Mouse (Mus musculus): ENCODE measurements around the gene Shroom3. TPM values are rescaled to one million over a fixed set of nuclear protein-coding genes. Genes with fewer than 3 reads are reported as not detected.

Gene Shroom3
- total and polyA plus RNA-seq, 3 experiments = not detected

DNA sequence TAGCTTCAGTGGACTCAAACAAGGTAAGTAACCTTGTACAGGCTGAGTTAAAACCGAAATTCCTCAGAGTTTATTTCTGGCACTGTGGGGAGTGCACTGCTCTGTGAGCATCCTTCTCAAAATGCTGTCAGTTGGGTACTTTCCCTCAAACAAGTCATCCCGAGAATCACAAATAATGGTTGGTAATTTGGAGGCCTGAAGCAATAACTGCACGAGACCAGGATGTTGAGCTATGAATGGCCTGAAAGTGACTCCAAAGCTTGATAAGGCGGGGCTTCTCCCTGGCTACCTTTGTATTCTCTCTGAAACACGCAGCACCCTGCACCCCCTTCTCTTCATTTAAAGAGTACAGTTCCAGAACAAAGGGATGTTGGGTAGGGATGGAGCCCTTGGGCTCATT lies 261.6 kb downstream of the Shroom3 start:
- Histone ChIP-seq H3K79me2 (ENCODE audit: control insufficient read depth, insufficient read depth, low read length, poor library complexity) (no peaks in the 10 kb centered on the region), H3K9me3 (replicated peaks; ENCODE audit: insufficient read depth, low read length) (no peaks in the 10 kb centered on the region), H3K4me1 (ENCODE audit: control insufficient read depth in 1 of 2, insufficient read depth in 2 of 2, low read length in 2 of 2) (no peaks in the 10 kb centered on the region), H3K4me3 (ENCODE audit: control insufficient read depth in 1 of 2, insufficient read depth in 1 of 2, low read depth in 2 of 2, low read length in 2 of 2) (no peak overlapping the region), H3K27ac (ENCODE audit: control insufficient read depth, low read depth, low read length) (no peak overlapping the region), H3K36me3 (ENCODE audit: control insufficient read depth in 1 of 2, insufficient read depth in 2 of 2, low read length in 2 of 2) (no peaks in the 10 kb centered on the region), H3K27me3 (ENCODE audit: control insufficient read depth in 1 of 2, insufficient read depth in 2 of 2, low read length in 2 of 2) (no peaks in the 10 kb centered on the region), H3K9ac (ENCODE audit: control insufficient read depth, low read depth, low read length, poor library complexity, severe bottlenecking) (no peak overlapping the region)
- DNase-seq (ENCODE audit: low read depth, low spot score) = no peak
- TF ChIP-seq ZMIZ1 (IDR thresholded peaks at IDR 0.05; ENCODE audit: low read depth, low read length) (no peak), MEF2A (IDR thresholded peaks at IDR 0.05; ENCODE audit: extremely low read depth, insufficient replicate concordance, low read depth, low read length, poor library complexity, severe bottlenecking) (no peak)

DNA sequence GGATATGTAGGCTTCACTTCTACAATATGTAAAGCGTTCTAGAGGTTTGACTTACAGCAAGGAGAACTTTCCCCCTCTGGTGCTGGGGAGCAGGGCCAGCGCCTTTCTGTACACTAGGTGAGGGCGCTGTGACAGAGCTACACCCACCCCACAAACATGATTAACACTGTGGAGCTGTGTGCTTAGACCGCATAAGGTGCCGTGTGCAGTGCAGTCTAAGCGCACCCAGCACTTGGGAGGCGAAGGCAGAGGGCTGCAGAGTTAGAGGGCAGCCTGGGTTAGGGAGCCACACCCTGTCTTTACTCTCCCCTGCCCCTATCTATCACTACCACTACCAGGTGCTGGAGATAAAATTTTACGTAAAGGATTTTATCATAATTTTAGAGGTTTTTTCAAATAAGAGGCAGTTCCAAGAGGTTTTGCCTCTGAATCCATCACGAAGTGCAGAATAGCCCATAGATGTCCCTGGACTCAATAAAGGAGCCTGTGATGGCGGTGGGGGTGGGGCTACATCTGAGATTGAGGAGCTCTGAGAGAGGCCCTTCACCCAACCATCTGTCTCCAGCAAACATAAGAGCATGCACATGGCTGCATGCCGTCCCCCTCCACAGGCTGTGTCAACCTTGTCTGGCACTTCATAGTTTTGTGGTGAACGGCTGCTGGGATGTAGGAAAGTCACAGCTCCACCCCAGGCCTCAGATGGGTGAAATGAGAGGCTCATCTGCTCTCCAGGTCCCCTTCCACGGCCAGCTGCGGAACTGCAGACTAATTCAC lies 265.9 kb downstream of the Shroom3 start:
- no peaks in the 10 kb centered on the region for H3K9me3 ChIP-seq (replicated peaks; ENCODE audit: insufficient read depth, low read length)
- no peak for TF ChIP-seq RAD21 (IDR thresholded peaks at IDR 0.05; ENCODE audit: low read depth, low read length)
- DNase-seq (ENCODE audit: low read depth, low spot score) = no peak

GRCm38 (mm10) chr5:92950583-92950982 lies 267.3 kb downstream of the Shroom3 start:
- H3K9ac ChIP-seq (ENCODE audit: control insufficient read depth, low read depth, low read length, poor library complexity, severe bottlenecking) = no peak overlapping the region
- H3K36me3 ChIP-seq (ENCODE audit: control insufficient read depth in 1 of 2, insufficient read depth in 2 of 2, low read length in 2 of 2) = no peaks in the 10 kb centered on the region
- TF ChIP-seq CHD1 (IDR thresholded peaks at IDR 0.05; ENCODE audit: low read depth, low read length) (no peak), BHLHE40 (IDR thresholded peaks at IDR 0.05; ENCODE audit: borderline replicate concordance, low read depth, low read length) (no peak), ELF1 (IDR thresholded peaks at IDR 0.05; ENCODE audit: low read depth, low read length) (no peak), MAZ (IDR thresholded peaks at IDR 0.05; ENCODE audit: low read depth, low read length) (no peak), TBP (IDR thresholded peaks at IDR 0.05; ENCODE audit: low read depth, low read length) (no peak)
- no peak for DNase-seq (ENCODE audit: low read depth, low spot score)
- H3K4me3 ChIP-seq (ENCODE audit: control insufficient read depth in 1 of 2, insufficient read depth in 1 of 2, low read depth in 2 of 2, low read length in 2 of 2) = no peak overlapping the region
- H3K27ac ChIP-seq (ENCODE audit: control insufficient read depth, low read depth, low read length) = no peak overlapping the region
- no peaks in the 10 kb centered on the region for H3K79me2 ChIP-seq (ENCODE audit: control insufficient read depth, insufficient read depth, low read length, poor library complexity)
- H3K9me3 ChIP-seq (replicated peaks; ENCODE audit: insufficient read depth, low read length) = no peaks in the 10 kb centered on the region
- no peaks in the 10 kb centered on the region for H3K27me3 ChIP-seq (ENCODE audit: control insufficient read depth in 1 of 2, insufficient read depth in 2 of 2, low read length in 2 of 2)
- no peaks in the 10 kb centered on the region for H3K4me1 ChIP-seq (ENCODE audit: control insufficient read depth in 1 of 2, insufficient read depth in 2 of 2, low read length in 2 of 2)

More for the DNA sequence above, 265.9 kb downstream of the Shroom3 start:
- H3K79me2 ChIP-seq (ENCODE audit: control insufficient read depth, insufficient read depth, low read length, poor library complexity) = no peaks in the 10 kb centered on the region
- H3K36me3 ChIP-seq (ENCODE audit: control insufficient read depth in 1 of 2, insufficient read depth in 2 of 2, low read length in 2 of 2) = no peaks in the 10 kb centered on the region
- H3K4me1 ChIP-seq (ENCODE audit: control insufficient read depth in 1 of 2, insufficient read depth in 2 of 2, low read length in 2 of 2) = no peaks in the 10 kb centered on the region
- H3K27ac ChIP-seq (ENCODE audit: control insufficient read depth, low read depth, low read length) = no peak overlapping the region
- H3K9ac ChIP-seq (ENCODE audit: control insufficient read depth, low read depth, low read length, poor library complexity, severe bottlenecking) = no peak overlapping the region
- H3K4me3 ChIP-seq (ENCODE audit: control insufficient read depth in 1 of 2, insufficient read depth in 1 of 2, low read depth in 2 of 2, low read length in 2 of 2) = no peak overlapping the region
- no peaks in the 10 kb centered on the region for H3K27me3 ChIP-seq (ENCODE audit: control insufficient read depth in 1 of 2, insufficient read depth in 2 of 2, low read length in 2 of 2)
